Mouse (Mus musculus) ES-E14 (cell line): ENCODE results near the gene 1700020L24Rik. TPM values are rescaled to one million over a fixed set of nuclear protein-coding genes. Genes with fewer than 3 reads are reported as not detected.

Experiments used
- DNase-seq: peaks from one replicate; pipeline ENCODE4 v3.0.0-alpha.2; 2013; ENCODE audit warnings: low read depth, low spot score
- H3K27ac ChIP-seq: 2 replicates; pipeline ENCODE4 v1.5.1; 2012; ENCODE audit warnings: low read depth, mild to moderate bottlenecking, low read length, moderate library complexity, mixed read lengths; ENCODE audit not compliant: poor library complexity, insufficient read depth, severe bottlenecking
- H3K36me3 ChIP-seq: 2 replicates; pipeline ENCODE4 v1.6.1; 2012; ENCODE audit warnings: mild to moderate bottlenecking, low read length, moderate library complexity, mixed read lengths; ENCODE audit not compliant: control insufficient read depth, poor library complexity, insufficient read depth, severe bottlenecking
- H3K4me1 ChIP-seq, 2 experiments: fragments of 150-350 bp in 1 of 2; sonication (generic) in 1 of 2; 2 replicates each; pipeline ENCODE4 v1.6.1; 2012; ENCODE audit warnings: low read length in 2 of 2, mild to moderate bottlenecking in 1 of 2, mixed read lengths in 1 of 2; ENCODE audit not compliant: control insufficient read depth in 2 of 2, insufficient read depth in 2 of 2, poor library complexity in 1 of 2
- H3K4me3 ChIP-seq, 2 experiments: fragments of 150-350 bp in 1 of 2; sonication (generic) in 1 of 2; 2 replicates each; pipeline ENCODE4 v1.5.1; 2012; ENCODE audit warnings: low read length in 2 of 2, low read depth in 1 of 2, mild to moderate bottlenecking in 1 of 2, mixed read lengths in 1 of 2; ENCODE audit not compliant: insufficient read depth in 1 of 2, poor library complexity in 1 of 2, severe bottlenecking in 1 of 2
- H3K9ac ChIP-seq: 2 replicates; pipeline ENCODE4 v1.6.1; 2012; ENCODE audit warnings: low read depth, mild to moderate bottlenecking, low read length, mixed read lengths; ENCODE audit not compliant: poor library complexity, insufficient read depth, severe bottlenecking
- H3K9me3 ChIP-seq: fragments of 150-350 bp; sonication (generic); 2 replicates; pipeline ENCODE4 v1.6.1; 2012; ENCODE audit warnings: low read depth, mild to moderate bottlenecking, low read length; ENCODE audit not compliant: control insufficient read depth, insufficient read depth
- CHD2 ChIP-seq: IDR thresholded peaks from 2 replicates; pipeline ENCODE4 v1.6.1; 2014; ENCODE audit warnings: mild to moderate bottlenecking, low read depth, low read length, inconsistent platforms
- HCFC1 ChIP-seq: IDR thresholded peaks from 2 replicates; pipeline ENCODE4 v1.6.1; 2012; ENCODE audit warnings: low read length, inconsistent platforms, borderline replicate concordance; ENCODE audit not compliant: insufficient read depth
- MAFK ChIP-seq: IDR thresholded peaks from 2 replicates; pipeline ENCODE4 v1.6.1; 2014; ENCODE audit warnings: mild to moderate bottlenecking, low read depth, low read length, inconsistent platforms; ENCODE audit not compliant: insufficient read depth
- ZC3H11A ChIP-seq: IDR thresholded peaks from 2 replicates; pipeline ENCODE4 v1.6.1; 2012; ENCODE audit warnings: low read depth, mild to moderate bottlenecking, inconsistent platforms, low read length, borderline replicate concordance
- ZNF384 ChIP-seq: IDR thresholded peaks from 2 replicates; pipeline ENCODE4 v1.6.1; 2012; ENCODE audit warnings: low read depth, low read length, inconsistent platforms
- in situ Hi-C, 2 experiments: fragments of 600-800 bp; cut with MboI; formaldehyde crosslinking; loops; one replicate each; pipeline ENCODE4 v1.15.1; 2025; ENCODE audit warnings: low sequenced_read_pairs in 2 of 2, inconsistent platforms in 1 of 2; ENCODE audit not compliant: unreplicated experiment in 2 of 2
- total RNA-seq: library from RNA; depleted of rRNA; stranded (reverse); fragments of 300-350 nt; gene quantifications from 2 replicates; pipeline ENCODE4 v1.2.3, GENCODE M21; 2012; rRNA removed

1700020L24Rik gene
- 0.36 TPM in 1 of 2 replicates, not detected in the other for total RNA-seq

- Histone ChIP-seq H3K27ac (no peak within 1 kb of the TSS), H3K9ac (no peak within 1 kb of the TSS), H3K36me3 (0 out of 2 replicates have a peak, but pooled peaks cover 2% of the 10 kb centered on the region), H3K4me1 (no peaks in the 10 kb centered on the region), H3K4me3 (no peak within 1 kb of the TSS), H3K9me3 (no peaks in the 10 kb centered on the region)
- no peak for TF ChIP-seq MAFK
- in situ Hi-C loops = no loop called here
- DNase-seq = no peak
Measured at GRCm38 (mm10) chr11:83437377-83437776, at the start of gene 1700020L24Rik. Gene 1700020L24Rik, plus strand, starts transcription at chr11:83437677.

- Histone ChIP-seq H3K36me3 (no peaks in the 10 kb centered on the region; the same call in 1 of the 2 replicates), H3K27ac (no peak overlapping the region), H3K9ac (no peak overlapping the region), H3K4me1 (peaks cover 0 to 2% of the 10 kb centered on the region in 2 experiments; a peak in 1 of 4 replicates), H3K4me3 (no peak overlapping the region), H3K9me3 (no peaks in the 10 kb centered on the region)
- in situ Hi-C loops = no loop called here
- no peak for DNase-seq
- TF ChIP-seq HCFC1 (no peak), ZNF384 (no peak), ZC3H11A (no peak), CHD2 (no peak)
Measured at GRCm38 (mm10) chr11:83393062-83393461, 44.4 kb upstream of the 1700020L24Rik start.

GRCm38 (mm10) chr11:83394802-83395439 is 42.6 kb upstream of the 1700020L24Rik start:
- Histone ChIP-seq H3K4me3 (no peak overlapping the region), H3K36me3 (no peaks in the 10 kb centered on the region; the same call in 1 of the 2 replicates), H3K4me1 (peaks cover 0 to 2% of the 10 kb centered on the region in 2 experiments; a peak in 1 of 4 replicates), H3K27ac (no peak overlapping the region), H3K9me3 (no peaks in the 10 kb centered on the region), H3K9ac (no peak overlapping the region)
- TF ChIP-seq HCFC1 = no peak
- no peak for TF ChIP-seq CHD2
- TF ChIP-seq ZC3H11A = no peak
- TF ChIP-seq MAFK = no peak
- TF ChIP-seq ZNF384 = no peak
- in situ Hi-C loops = no loop called here
- no peak for DNase-seq

- Histone ChIP-seq H3K9ac (no peak overlapping the region), H3K36me3 (peaks cover 2% of the 10 kb centered on the region; the same call in 1 of the 2 replicates), H3K27ac (no peak overlapping the region), H3K4me3 (no peak overlapping the region), H3K9me3 (no peaks in the 10 kb centered on the region), H3K4me1 (peaks cover 0 to 2% of the 10 kb centered on the region in 2 experiments; a peak in 1 of 4 replicates)
- DNase-seq = no peak
- TF ChIP-seq CHD2 (no peak), ZNF384 (no peak), ZC3H11A (no peak), HCFC1 (no peak), MAFK (no peak)
- in situ Hi-C loops = no loop called here
Measured at GRCm38 (mm10) chr11:83397626-83398025, 39.9 kb upstream of the 1700020L24Rik start.
